ENCODE assay signal across 11 mouse cellular contexts in genomic region chr17:27969896-27970295, GRCm38 (mm10).
A peak's percentile ranks its signal among the peaks of the same experiment; 100 is the strongest.
DNase-seq lines count a peak whose midpoint lies in the region; ATAC-seq and TF ChIP-seq lines count a peak whose summit lies in the region.
"Had no signal": no experiment of that assay in that cellular context is flagged by ENCODE, and none has a peak within 500 bp of the region (broad histone marks: within the 10 kb centered on the region; RNA-seq: fewer than 3 reads in every experiment).

No protein-coding gene starts in this region.

- H3K79me2 ChIP-seq in heart, adult 2 months (replicated peaks; ENCODE audit: control insufficient read depth, insufficient read depth, low read length), result peaks cover 1% of the 10 kb centered on the region; the same call in 1 of the 2 replicates

- no peak for ATAC-seq in kidney, embryonic 15.5 days (replicated peaks; ENCODE audit: low FRiP score)

- no peak for TF ChIP-seq POLR2A in heart, adult 2 months (IDR thresholded peaks at IDR 0.05; ENCODE audit: insufficient read depth, low read depth, low read length)
- no peak for TF ChIP-seq POLR2A in spleen, adult 2 months (IDR thresholded peaks at IDR 0.05; ENCODE audit: low read depth, low read length)

- TF ChIP-seq EP300 in heart, adult 2 months (IDR thresholded peaks at IDR 0.05; ENCODE audit: insufficient read depth, low read depth, low read length), result no peak

- peaks cover 5% of the 10 kb centered on the region for H3K36me3 ChIP-seq in heart, adult 2 months (ENCODE audit: control insufficient read depth, insufficient read depth, low read length)
- H3K36me3 ChIP-seq in kidney, embryonic 15.5 days, result no peaks in the 10 kb centered on the region
- no peaks in the 10 kb centered on the region for H3K36me3 ChIP-seq in spleen, adult 2 months (ENCODE audit: control insufficient read depth, insufficient read depth, low read length)

- intact Hi-C loops in heart, adult 2 months (cut with DNase I), result loop anchor here (2.0 kb wide), 1 partner anchor 61 kb away; the partner anchor contains the start of genes Anks1 and Taf11

- no peak for DNase-seq in heart, adult 2 months
- no peak for DNase-seq in heart, adult 9 months (ENCODE audit: low spot score in 2 of 2)
- DNase-seq in kidney, postnatal 25 days, result no peak
- DNase-seq in spleen, adult 2 months (ENCODE audit: low read depth in 1 of 2, low spot score in 2 of 2), result no peak
- DNase-seq in spleen, postnatal 14 days (ENCODE audit: low spot score in 2 of 2), result no peak
- DNase-seq in adrenal gland, adult 2 months, result no peak
- no peak for DNase-seq in frontal cortex, postnatal 36 days (ENCODE audit: low spot score in 2 of 2)
- DNase-seq: cerebellum, adult 11 months; layer of hippocampus, adult 9-11 months had no signal

- no peak overlapping the region for H3K4me2 ChIP-seq in kidney, embryonic 15.5 days
- H3K4me2 ChIP-seq: neural tube, embryonic 12.5 days had no signal

- H3K4me3 ChIP-seq in heart, adult 2 months, result no peak overlapping the region
- H3K4me3 ChIP-seq in kidney, embryonic 15.5 days (replicated peaks), result no peak overlapping the region
- no peak overlapping the region for H3K4me3 ChIP-seq in spleen, adult 2 months (ENCODE audit: extremely low read depth, insufficient read depth, insufficient read length)
- H3K4me3 ChIP-seq: neural tube, embryonic 12.5 days had no signal

- no peak overlapping the region for H3K9ac ChIP-seq in heart, adult 2 months (ENCODE audit: low read depth, low read length)
- H3K9ac ChIP-seq in kidney, embryonic 15.5 days, result no peak overlapping the region
- H3K9ac ChIP-seq: neural tube, embryonic 12.5 days had no signal

- 55% methylated on average over 5 of the region's 5 CpGs for WGBS in heart, adult 2 months
- 84% methylated on average over 5 of the region's 5 CpGs for WGBS in kidney, embryonic 15.5 days
- WGBS in spleen, adult 2 months, result 90% methylated on average over 5 of the region's 5 CpGs

- H3K4me1 ChIP-seq in heart, adult 2 months (ENCODE audit: control insufficient read depth, insufficient read depth, low read length), result peaks cover 56% of the 10 kb centered on the region
- H3K4me1 ChIP-seq in kidney, embryonic 15.5 days, result peaks cover 41% of the 10 kb centered on the region
- H3K4me1 ChIP-seq in spleen, adult 2 months (ENCODE audit: control insufficient read depth, insufficient read depth, insufficient read length), result peaks cover 2% of the 10 kb centered on the region; the same call in 1 of the 2 replicates

- peak overlapping the region; percentile 89 for H3K27ac ChIP-seq in heart, adult 2 months
- H3K27ac ChIP-seq in kidney, embryonic 15.5 days, result peak overlapping the region; percentile 48; the same call in 1 of the 2 replicates
- H3K27ac ChIP-seq in spleen, adult 2 months (ENCODE audit: insufficient read depth, low read length), result peak overlapping the region; percentile 19; the same call in 1 of the 2 replicates
- H3K27ac ChIP-seq: neural tube, embryonic 12.5 days had no signal

- no peak for TF ChIP-seq CTCF in heart, adult 2 months (IDR thresholded peaks at IDR 0.05)
- no peak for TF ChIP-seq CTCF in spleen, adult 2 months (IDR thresholded peaks at IDR 0.05; ENCODE audit: extremely low read depth, insufficient read depth, insufficient read length, insufficient replicate concordance)

- H3K27me3 ChIP-seq in heart, adult 2 months (ENCODE audit: control insufficient read depth, insufficient read depth, low read length), result no peaks in the 10 kb centered on the region
- H3K27me3 ChIP-seq in kidney, embryonic 15.5 days, result no peaks in the 10 kb centered on the region
- no peaks in the 10 kb centered on the region for H3K27me3 ChIP-seq in spleen, adult 2 months (ENCODE audit: control insufficient read depth, insufficient read depth, low read length)
- H3K27me3 ChIP-seq: neural tube, embryonic 12.5 days had no signal

- no peaks in the 10 kb centered on the region for H3K9me3 ChIP-seq in kidney, embryonic 15.5 days (replicated peaks)
- H3K9me3 ChIP-seq: neural tube, embryonic 12.5 days had no signal

Comparison
In these comparisons a context has a peak if more than half of its experiments do, and no peak if none do; other contexts are left out.
1. H3K27ac ChIP-seq: peak in every context shown above with its lines; median percentile 89 in heart, adult 2 months; 48 in kidney, embryonic 15.5 days; 19 in spleen, adult 2 months.